Mouse (Mus musculus): ENCODE measurements at regions not wholly inside any gene's neighbourhood (a gene's known extent, or its start where the extent isn't known, plus 50 kb on each side); places are given as distances from the start of the nearest gene placed in this dataset.

GRCm38 (mm10) chr15:85646639-85647277, 64.5 kb upstream of the Wnt7b start:
- 37% methylated on average over 7 of the region's 10 CpGs for WGBS
- Histone ChIP-seq H3K36me3 (ENCODE audit: insufficient read depth, low read length) (no peaks in the 10 kb centered on the region), H3K9ac (replicated peaks; ENCODE audit: low read length) (peak overlapping the region; percentile 56), H3K27ac (peak overlapping the region; percentile 81), H3K4me3 (ENCODE audit: low read length) (peak overlapping the region; percentile 36), H3K4me2 (ENCODE audit: low read depth, low read length) (peak overlapping the region; percentile 69), H3K27me3 (ENCODE audit: insufficient read depth, low read length) (no peaks in the 10 kb centered on the region), H3K9me3 (ENCODE audit: low read length) (no peaks in the 10 kb centered on the region), H3K4me1 (ENCODE audit: insufficient read depth, low read length) (peaks cover 17% of the 10 kb centered on the region)
- DNase-seq (ENCODE audit: low spot score) (no peak), ATAC-seq (peak; percentile 48)
- TF ChIP-seq CTCF (IDR thresholded peaks at IDR 0.05; ENCODE audit: low read depth) = no peak

- DNase-seq (ENCODE audit: low spot score) = no peak
- no peak for ATAC-seq
- Histone ChIP-seq H3K27me3 (ENCODE audit: insufficient read depth, low read length) (no peaks in the 10 kb centered on the region), H3K4me3 (ENCODE audit: low read length) (no peak overlapping the region), H3K27ac (no peak overlapping the region), H3K4me2 (ENCODE audit: low read depth, low read length) (no peak overlapping the region), H3K36me3 (ENCODE audit: insufficient read depth, low read length) (no peaks in the 10 kb centered on the region), H3K4me1 (ENCODE audit: insufficient read depth, low read length) (peaks cover 25% of the 10 kb centered on the region), H3K9me3 (ENCODE audit: low read length) (no peaks in the 10 kb centered on the region), H3K9ac (replicated peaks; ENCODE audit: low read length) (no peak overlapping the region)
- TF ChIP-seq CTCF (IDR thresholded peaks at IDR 0.05; ENCODE audit: low read depth) = no peak
- 58% methylated on average over 6 of the region's 6 CpGs for WGBS
Measured at GRCm38 (mm10) chr15:85647593-85647992, 65.3 kb upstream of the Wnt7b start.

- no peak overlapping the region for H3K9ac ChIP-seq (replicated peaks; ENCODE audit: low read length)
- no peaks in the 10 kb centered on the region for H3K27me3 ChIP-seq (ENCODE audit: insufficient read depth, low read length)
- DNase-seq (ENCODE audit: low spot score) (no peak), ATAC-seq (no peak)
- WGBS = 69% methylated on average over 5 of the region's 5 CpGs
- H3K4me3 ChIP-seq (ENCODE audit: low read length) = no peak overlapping the region
- H3K36me3 ChIP-seq (ENCODE audit: insufficient read depth, low read length) = no peaks in the 10 kb centered on the region
- H3K4me1 ChIP-seq (ENCODE audit: insufficient read depth, low read length) = peaks cover 49% of the 10 kb centered on the region
- TF ChIP-seq CTCF (IDR thresholded peaks at IDR 0.05; ENCODE audit: low read depth) = no peak
- no peak overlapping the region for H3K27ac ChIP-seq
- H3K4me2 ChIP-seq (ENCODE audit: low read depth, low read length) = no peak overlapping the region
- no peaks in the 10 kb centered on the region for H3K9me3 ChIP-seq (ENCODE audit: low read length)
Measured at GRCm38 (mm10) chr15:85650241-85650640, 68.0 kb upstream of the Wnt7b start.

GRCm38 (mm10) chr15:85651718-85652420, 69.6 kb upstream of the Wnt7b start:
- ATAC-seq (no peak), DNase-seq (ENCODE audit: low spot score) (no peak)
- H3K27ac ChIP-seq = peak overlapping the region; percentile 100
- WGBS = 50% methylated on average over 9 of the region's 9 CpGs
- no peak overlapping the region for H3K4me3 ChIP-seq (ENCODE audit: low read length)
- no peak for TF ChIP-seq CTCF (IDR thresholded peaks at IDR 0.05; ENCODE audit: low read depth)
- H3K36me3 ChIP-seq (ENCODE audit: insufficient read depth, low read length) = no peaks in the 10 kb centered on the region
- H3K4me2 ChIP-seq (ENCODE audit: low read depth, low read length) = no peak overlapping the region
- no peak overlapping the region for H3K9ac ChIP-seq (replicated peaks; ENCODE audit: low read length)
- no peaks in the 10 kb centered on the region for H3K27me3 ChIP-seq (ENCODE audit: insufficient read depth, low read length)
- H3K4me1 ChIP-seq (ENCODE audit: insufficient read depth, low read length) = peaks cover 50% of the 10 kb centered on the region
- no peaks in the 10 kb centered on the region for H3K9me3 ChIP-seq (ENCODE audit: low read length)

GRCm38 (mm10) chr15:85652431-85652830, 70.2 kb upstream of the Wnt7b start:
- Histone ChIP-seq H3K27me3 (ENCODE audit: insufficient read depth, low read length) (no peaks in the 10 kb centered on the region), H3K36me3 (ENCODE audit: insufficient read depth, low read length) (no peaks in the 10 kb centered on the region), H3K27ac (peak overlapping the region; percentile 100), H3K4me2 (ENCODE audit: low read depth, low read length) (peak overlapping the region; percentile 75), H3K9ac (replicated peaks; ENCODE audit: low read length) (peak overlapping the region; percentile 77; the same call in 1 of the 2 replicates), H3K9me3 (ENCODE audit: low read length) (no peaks in the 10 kb centered on the region), H3K4me3 (ENCODE audit: low read length) (no peak overlapping the region), H3K4me1 (ENCODE audit: insufficient read depth, low read length) (peaks cover 54% of the 10 kb centered on the region)
- no peak for DNase-seq (ENCODE audit: low spot score)
- WGBS = 29% methylated on average over 5 of the region's 5 CpGs
- no peak for TF ChIP-seq CTCF (IDR thresholded peaks at IDR 0.05; ENCODE audit: low read depth)
- peak; percentile 8; the same call in 1 of the 2 replicates for ATAC-seq

- H3K9me3 ChIP-seq (ENCODE audit: low read length) = no peaks in the 10 kb centered on the region
- H3K4me2 ChIP-seq (ENCODE audit: low read depth, low read length) = peak overlapping the region; percentile 75
- WGBS = 12% methylated on average over 9 of the region's 9 CpGs
- H3K9ac ChIP-seq (replicated peaks; ENCODE audit: low read length) = peak overlapping the region; percentile 77; the same call in 1 of the 2 replicates
- ATAC-seq = peak; percentile 48
- H3K27ac ChIP-seq = peak overlapping the region; percentile 100
- peak overlapping the region; percentile 40 for H3K4me3 ChIP-seq (ENCODE audit: low read length)
- peaks cover 57% of the 10 kb centered on the region for H3K4me1 ChIP-seq (ENCODE audit: insufficient read depth, low read length)
- no peaks in the 10 kb centered on the region for H3K27me3 ChIP-seq (ENCODE audit: insufficient read depth, low read length)
- peak; percentile 13; the same call in 1 of the 2 replicates for TF ChIP-seq CTCF (IDR thresholded peaks at IDR 0.05; ENCODE audit: low read depth)
- H3K36me3 ChIP-seq (ENCODE audit: insufficient read depth, low read length) = no peaks in the 10 kb centered on the region
- DNase-seq (ENCODE audit: low spot score) = peak; percentile 84
Measured at GRCm38 (mm10) chr15:85652871-85653337, 70.6 kb upstream of the Wnt7b start.

Data from hindbrain, postnatal 0 days (tissue).